Mouse (Mus musculus) liver, embryonic 12.5 days (tissue): ENCODE measurements around the gene Mlkl. TPM values are rescaled to one million over a fixed set of nuclear protein-coding genes. Genes with fewer than 3 reads are reported as not detected.
"Not testable (repeated sequence)": the region's sequence is repeated elsewhere in the genome, so short reads cannot be mapped to it uniquely, and the experiment has no call there.

Experiments
- ATAC-seq: fragments of 200-750 bp; cut with Nextera tagmentation; 2 replicates; pipeline ENCODE4 v1.8.0; 2017; ENCODE audit warnings: moderate number of reproducible peaks, mild to moderate bottlenecking, moderate library complexity
- H3K27ac ChIP-seq: fragments of 300-500 bp; sonication (generic); 2 replicates; pipeline ENCODE4 v1.5.1; 2016; ENCODE audit warnings: mild to moderate bottlenecking
- H3K27me3 ChIP-seq: fragments of 300-500 bp; sonication (generic); replicated peaks from 2 replicates; pipeline ENCODE4 v1.6.1; 2016; ENCODE audit warnings: mild to moderate bottlenecking, moderate library complexity
- H3K36me3 ChIP-seq: fragments of 300-500 bp; sonication (generic); 2 replicates; pipeline ENCODE4 v1.6.1; 2016; ENCODE audit warnings: mild to moderate bottlenecking, moderate library complexity
- H3K4me1 ChIP-seq: fragments of 300-500 bp; sonication (generic); 2 replicates; pipeline ENCODE4 v1.6.1; 2016
- H3K4me2 ChIP-seq: fragments of 300-500 bp; sonication (generic); 2 replicates; pipeline ENCODE4 v1.6.1; 2016; ENCODE audit warnings: mild to moderate bottlenecking, moderate library complexity
- H3K4me3 ChIP-seq: fragments of 300-500 bp; sonication (generic); 2 replicates; pipeline ENCODE4 v1.5.1; 2016; ENCODE audit warnings: mild to moderate bottlenecking, moderate library complexity
- H3K9ac ChIP-seq: fragments of 300-500 bp; sonication (generic); 2 replicates; pipeline ENCODE4 v1.6.1; 2016; ENCODE audit warnings: mild to moderate bottlenecking, moderate library complexity
- H3K9me3 ChIP-seq: fragments of 300-500 bp; sonication (generic); replicated peaks from 2 replicates; pipeline ENCODE4 v1.6.1; 2016; ENCODE audit warnings: mild to moderate bottlenecking, moderate library complexity
- WGBS: fragments of 180-500 bp; shearing (Covaris S2); methylation state at CpG from one replicate; pipeline ENCODE4 v1.1.7; 2016; ENCODE audit not compliant: insufficient replicate concordance; 5-methylcytosine and 5-hydroxymethylcytosine counted together
- polyA plus RNA-seq: library from polyadenylated mRNA; unstranded; fragments of >200 nt; fragmentation: Nextera tagmentation; extraction: Ambion mirVana; gene quantifications from 2 replicates; pipeline ENCODE4 v1.2.1, GENCODE M21; 2016

Gene Mlkl
- polyA plus RNA-seq, 1 experiment from 2014 or later: 1.9 TPM

- Histone ChIP-seq H3K4me1 (no peaks in the 10 kb centered on the region), H3K9me3 (no peaks in the 10 kb centered on the region), H3K27me3 (no peaks in the 10 kb centered on the region), H3K4me2 (no peak overlapping the region), H3K9ac (no peak overlapping the region), H3K36me3 (peaks cover 98% of the 10 kb centered on the region), H3K4me3 (no peak overlapping the region), H3K27ac (no peak overlapping the region)
- ATAC-seq: no peak
- WGBS: 90% methylated on average over 3 of the region's 3 CpGs
These were observed 55.9 kb downstream of the Mlkl start for GRCm38 (mm10) chr8:111282093-111282492.

GRCm38 (mm10) chr8:111268277-111268676 lies 69.7 kb downstream of the Mlkl start:
- no peak overlapping the region for H3K4me2 ChIP-seq
- H3K9me3 ChIP-seq: no peaks in the 10 kb centered on the region
- H3K27ac ChIP-seq: no peak overlapping the region
- H3K36me3 ChIP-seq: peaks cover 36% of the 10 kb centered on the region
- no peaks in the 10 kb centered on the region for H3K4me1 ChIP-seq
- WGBS: 70% methylated on average over 2 of the region's 2 CpGs
- no peak overlapping the region for H3K4me3 ChIP-seq
- H3K27me3 ChIP-seq: no peaks in the 10 kb centered on the region
- no peak for ATAC-seq
- no peak overlapping the region for H3K9ac ChIP-seq

DNA sequence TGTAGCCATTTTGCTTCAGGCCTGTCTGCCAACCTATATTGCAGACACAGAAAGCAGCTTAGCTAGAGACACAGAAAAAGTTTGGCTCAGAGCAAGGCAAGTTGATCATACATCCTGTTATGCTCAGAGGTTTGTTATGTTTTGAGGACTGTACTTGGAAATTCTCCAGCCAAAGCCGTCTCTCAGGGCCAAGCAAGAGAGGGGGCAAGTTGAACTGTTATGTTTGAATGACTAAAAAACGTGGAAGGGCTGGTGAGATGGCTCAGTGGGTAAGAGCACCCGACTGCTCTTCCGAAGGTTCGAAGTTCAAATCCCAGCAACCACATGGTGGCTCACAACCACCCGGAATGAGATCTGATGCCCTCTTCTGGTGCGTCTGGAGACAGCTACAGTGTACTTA lies 71.8 kb downstream of the Mlkl start:
- H3K9me3 ChIP-seq, H3K27ac ChIP-seq, H3K4me2 ChIP-seq, H3K4me3 ChIP-seq, H3K9ac ChIP-seq, ATAC-seq, H3K27me3 ChIP-seq: not testable (repeated sequence)
- peaks cover 10% of the 10 kb centered on the region for H3K4me1 ChIP-seq
- 69% methylated on average over 7 of the region's 7 CpGs for WGBS
- peaks cover 17% of the 10 kb centered on the region for H3K36me3 ChIP-seq

DNA sequence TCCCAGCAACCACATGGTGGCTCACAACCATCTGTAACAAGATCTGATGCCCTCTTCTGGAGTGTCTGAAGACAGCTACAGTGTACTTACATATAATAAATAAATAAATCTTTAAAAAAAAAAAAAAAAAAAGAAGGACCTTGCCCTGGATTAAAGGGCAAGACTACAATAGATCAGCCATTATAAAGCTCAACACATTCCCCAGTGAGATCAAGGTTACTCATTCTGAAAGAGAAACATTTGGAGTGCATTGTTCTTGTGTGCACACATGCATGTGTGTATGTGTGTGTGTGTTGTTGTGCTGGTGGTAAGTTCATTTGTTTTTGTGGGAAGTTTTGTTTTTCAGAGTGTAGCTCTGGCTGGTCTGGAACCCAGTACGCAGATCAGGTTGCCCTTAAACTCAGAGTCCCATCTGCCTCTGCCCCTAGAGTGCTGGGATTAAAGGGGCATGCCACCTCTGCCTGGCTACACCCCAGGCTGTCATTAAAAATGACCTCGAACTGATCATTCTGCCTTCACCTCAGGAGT lies 73.2 kb downstream of the Mlkl start:
- no peak overlapping the region for H3K4me2 ChIP-seq
- H3K27me3 ChIP-seq: peaks cover 14% of the 10 kb centered on the region; the same call in 1 of the 2 replicates
- peaks cover 16% of the 10 kb centered on the region for H3K4me1 ChIP-seq
- H3K4me3 ChIP-seq: no peak overlapping the region
- 71% methylated on average over 2 of the region's 2 CpGs for WGBS
- no peak overlapping the region for H3K27ac ChIP-seq
- no peak for ATAC-seq
- H3K9me3 ChIP-seq: no peaks in the 10 kb centered on the region
- H3K36me3 ChIP-seq: peaks cover 5% of the 10 kb centered on the region; the same call in 1 of the 2 replicates
- H3K9ac ChIP-seq: no peak overlapping the region

- H3K27ac ChIP-seq: no peak overlapping the region
- 17% methylated on average over 4 of the region's 4 CpGs for WGBS
- H3K9me3 ChIP-seq: no peaks in the 10 kb centered on the region
- H3K4me2 ChIP-seq: 0 out of 2 replicates have a peak overlapping the region, but pooled peaks have one; percentile 4
- peaks cover 29% of the 10 kb centered on the region for H3K4me1 ChIP-seq
- H3K36me3 ChIP-seq: no peaks in the 10 kb centered on the region
- H3K4me3 ChIP-seq: no peak overlapping the region
- peak; percentile 14 for ATAC-seq
- no peak overlapping the region for H3K9ac ChIP-seq
- H3K27me3 ChIP-seq: peaks cover 14% of the 10 kb centered on the region; the same call in 1 of the 2 replicates
These were observed 76.0 kb downstream of the Mlkl start for GRCm38 (mm10) chr8:111261981-111262381.

Other genes starting within 250 kb of the Mlkl start
- gene Clec18a, start 245.8 kb downstream of the Mlkl start, polyA plus RNA-seq: not detected in 2 replicates
- gene Pdpr, start 243.5 kb downstream of the Mlkl start, polyA plus RNA-seq: 5.1 and 5.5 TPM in 2 replicates
- 30.7 and 32.3 TPM in 2 replicates for gene Glg1, start 79.0 kb downstream of the Mlkl start, polyA plus RNA-seq
- 70.6 and 71.0 TPM in 2 replicates for gene Rfwd3, start 38.0 kb downstream of the Mlkl start, polyA plus RNA-seq
- not detected in 2 replicates for gene Fa2h, start 55.6 kb upstream of the Mlkl start, polyA plus RNA-seq
- 2.8 and 3.1 TPM in 2 replicates for gene Wdr59, start 183.9 kb upstream of the Mlkl start, polyA plus RNA-seq
- 17.3 and 18.3 TPM in 2 replicates for gene Znrf1, start 197.9 kb upstream of the Mlkl start, polyA plus RNA-seq